Mouse (Mus musculus) heart, postnatal 25 days (tissue): ENCODE measurements at regions not wholly inside any gene's neighbourhood (a gene's known extent, or its start where the extent isn't known, plus 50 kb on each side); places are given as distances from the start of the nearest gene placed in this dataset.

Source experiments
- DNase-seq: peaks from one replicate; pipeline ENCODE4 v3.0.0; 2022; ENCODE audit warnings: low spot score
- intact Hi-C: fragments of 180-260 bp; cut with DNase I; formaldehyde crosslinking; loops from one replicate; pipeline ENCODE4 v1.15.1; 2025

DNA sequence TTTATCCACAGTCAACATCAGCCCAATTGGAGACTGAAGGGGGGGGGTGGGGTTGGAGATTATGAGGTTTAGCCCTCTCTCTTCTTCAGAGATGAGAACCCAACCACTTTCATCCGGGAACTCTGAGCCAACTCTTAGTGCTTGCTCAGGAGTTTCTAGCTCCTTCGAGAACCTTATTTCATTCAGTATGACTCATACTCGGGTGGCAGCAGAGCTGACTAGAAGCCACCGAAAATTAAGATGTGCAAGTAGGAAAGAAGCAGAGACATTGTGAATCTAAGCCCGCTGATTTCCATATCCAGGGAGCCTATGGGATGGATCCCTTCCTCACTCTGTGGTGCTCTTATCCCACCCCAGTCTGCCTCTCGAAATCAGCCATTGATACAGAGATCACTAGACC lies 262.0 kb upstream of the Pabpc6 start:
- DNase-seq: no peak
- intact Hi-C loops: no loop called here

DNA sequence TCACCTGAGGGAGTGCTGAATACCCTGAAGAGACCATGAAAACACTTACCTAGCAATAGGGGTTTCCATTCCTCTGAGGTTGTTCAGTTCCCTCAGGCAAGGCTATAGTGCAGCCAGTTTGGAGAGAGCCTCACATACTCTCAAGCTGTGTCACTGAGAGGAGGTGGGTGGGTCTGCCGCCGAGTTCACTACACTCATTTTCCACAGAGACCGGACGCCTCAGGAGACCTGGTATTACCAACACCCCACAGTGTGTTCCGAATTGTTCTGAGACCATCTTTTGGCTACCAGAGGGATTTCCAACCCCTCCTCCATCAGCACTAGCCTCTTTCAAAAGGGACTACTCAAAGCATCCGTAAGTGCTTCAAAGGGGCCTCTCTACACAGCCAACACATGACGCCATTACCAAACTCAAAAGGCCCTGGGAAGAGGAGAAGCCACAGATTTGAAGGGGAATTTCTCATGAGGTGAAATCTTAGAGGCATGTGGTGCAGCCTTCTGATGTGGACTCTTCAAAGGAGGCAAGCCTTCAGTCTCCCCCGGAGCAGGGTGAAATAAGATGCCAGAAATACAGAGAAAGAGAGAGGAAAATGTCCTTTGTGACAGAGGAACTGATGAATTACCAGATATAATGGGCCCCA lies 260.1 kb upstream of the Pabpc6 start:
- DNase-seq: no peak
- intact Hi-C loops: no loop called here

- no peak for DNase-seq
- intact Hi-C loops: no loop called here
Measured at GRCm38 (mm10) chr17:9927724-9928123, 258.2 kb upstream of the Pabpc6 start.

- no peak for DNase-seq
- intact Hi-C loops: no loop called here
Measured at GRCm38 (mm10) chr17:9926308-9926707, 256.8 kb upstream of the Pabpc6 start.

DNA sequence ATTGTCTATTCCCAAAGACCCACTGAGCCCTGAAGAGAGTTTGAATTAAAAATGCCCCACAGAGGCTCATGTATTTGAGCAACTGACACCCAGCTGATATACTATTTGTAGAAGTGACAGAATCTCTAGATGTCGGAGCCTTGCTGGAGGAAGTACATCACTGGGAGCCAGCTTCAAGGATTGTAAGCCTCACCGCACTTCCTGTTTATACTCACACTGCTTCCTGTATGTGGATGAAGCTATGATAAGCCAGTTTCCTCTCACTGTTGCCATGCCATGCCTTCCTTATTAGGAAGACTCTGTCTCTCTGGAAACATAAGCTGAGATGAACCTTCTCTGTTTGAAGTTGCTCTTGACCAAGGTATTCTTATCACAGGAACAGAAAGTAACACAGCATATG lies 251.8 kb upstream of the Pabpc6 start:
- DNase-seq: no peak

GRCm38 (mm10) chr17:9917031-9917430 lies 247.5 kb upstream of the Pabpc6 start:
- DNase-seq: no peak
- intact Hi-C loops: no loop called here

More for the DNA sequence above, 251.8 kb upstream of the Pabpc6 start:
- intact Hi-C loops: no loop called here

GRCm38 (mm10) chr17:9910856-9911255 lies 241.3 kb upstream of the Pabpc6 start:
- intact Hi-C loops: loop anchor here (5.0 kb wide), 1 partner anchor 81 kb away; no protein-coding TSS in a partner anchor
- DNase-seq: no peak

GRCm38 (mm10) chr17:9907077-9907476 lies 237.6 kb upstream of the Pabpc6 start:
- intact Hi-C loops: no loop called here
- DNase-seq: no peak

GRCm38 (mm10) chr17:9905501-9906462 lies 236.3 kb upstream of the Pabpc6 start:
- no peak for DNase-seq
- intact Hi-C loops: no loop called here

DNA sequence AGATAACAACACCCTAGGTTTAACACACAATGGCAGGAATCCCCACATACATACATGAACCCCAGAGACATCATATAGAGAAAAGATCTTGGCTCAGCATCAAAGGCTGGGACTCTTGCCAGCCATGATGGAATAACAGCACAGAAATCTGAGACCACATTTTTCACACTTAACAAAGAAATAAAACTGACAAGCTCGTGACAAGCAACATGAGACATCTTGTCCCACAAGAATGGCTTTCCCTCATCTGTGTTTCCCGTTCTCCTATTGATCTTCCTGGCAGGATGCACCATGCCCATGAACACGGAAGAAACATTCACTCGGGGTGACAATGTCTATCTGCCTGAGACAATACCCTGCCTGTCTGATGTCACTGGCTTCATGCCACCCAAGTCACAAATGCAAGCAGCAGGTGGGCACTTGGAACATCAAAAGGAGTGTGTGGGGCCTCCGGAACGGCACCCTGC lies 235.0 kb upstream of the Pabpc6 start:
- intact Hi-C loops: loop anchor here (5.0 kb wide), 1 partner anchor 133 kb away; no protein-coding TSS in a partner anchor

DNA sequence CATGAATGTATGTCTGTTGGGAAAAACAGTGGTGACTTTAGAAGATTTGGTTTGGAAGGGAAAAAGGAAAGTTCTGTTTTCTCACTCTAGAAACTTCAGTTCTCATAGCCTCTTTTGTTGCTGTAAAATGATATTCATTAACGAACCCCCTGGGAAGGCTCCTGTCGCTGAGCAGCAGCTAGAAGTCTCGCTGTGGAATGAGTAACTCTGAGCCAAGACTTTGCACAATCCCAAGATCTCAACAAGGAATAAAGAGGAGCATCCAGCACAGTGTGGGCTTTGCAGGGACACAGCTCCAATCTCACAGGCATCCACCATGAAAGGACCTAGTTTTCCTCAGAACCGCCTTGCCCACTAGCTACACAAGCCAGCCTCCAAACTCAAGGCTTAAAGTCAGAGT lies 233.8 kb upstream of the Pabpc6 start:
- intact Hi-C loops: loop anchor here (5.0 kb wide), 1 partner anchor 134 kb away; no protein-coding TSS in a partner anchor
- no peak for DNase-seq

More for the DNA sequence above, 235.0 kb upstream of the Pabpc6 start:
- DNase-seq: no peak

- no peak for DNase-seq
- intact Hi-C loops: loop anchor here (5.0 to 10.0 kb wide), 2 partner anchors 180 to 598 kb away; no protein-coding TSS in a partner anchor
Measured at GRCm38 (mm10) chr17:9896964-9897363, 227.4 kb upstream of the Pabpc6 start.

- DNase-seq: no peak
- intact Hi-C loops: loop anchor here (2.0 to 10.0 kb wide), 3 partner anchors 135 to 599 kb away; no protein-coding TSS in a partner anchor
Measured at GRCm38 (mm10) chr17:9895686-9896082, 226.2 kb upstream of the Pabpc6 start.

DNA sequence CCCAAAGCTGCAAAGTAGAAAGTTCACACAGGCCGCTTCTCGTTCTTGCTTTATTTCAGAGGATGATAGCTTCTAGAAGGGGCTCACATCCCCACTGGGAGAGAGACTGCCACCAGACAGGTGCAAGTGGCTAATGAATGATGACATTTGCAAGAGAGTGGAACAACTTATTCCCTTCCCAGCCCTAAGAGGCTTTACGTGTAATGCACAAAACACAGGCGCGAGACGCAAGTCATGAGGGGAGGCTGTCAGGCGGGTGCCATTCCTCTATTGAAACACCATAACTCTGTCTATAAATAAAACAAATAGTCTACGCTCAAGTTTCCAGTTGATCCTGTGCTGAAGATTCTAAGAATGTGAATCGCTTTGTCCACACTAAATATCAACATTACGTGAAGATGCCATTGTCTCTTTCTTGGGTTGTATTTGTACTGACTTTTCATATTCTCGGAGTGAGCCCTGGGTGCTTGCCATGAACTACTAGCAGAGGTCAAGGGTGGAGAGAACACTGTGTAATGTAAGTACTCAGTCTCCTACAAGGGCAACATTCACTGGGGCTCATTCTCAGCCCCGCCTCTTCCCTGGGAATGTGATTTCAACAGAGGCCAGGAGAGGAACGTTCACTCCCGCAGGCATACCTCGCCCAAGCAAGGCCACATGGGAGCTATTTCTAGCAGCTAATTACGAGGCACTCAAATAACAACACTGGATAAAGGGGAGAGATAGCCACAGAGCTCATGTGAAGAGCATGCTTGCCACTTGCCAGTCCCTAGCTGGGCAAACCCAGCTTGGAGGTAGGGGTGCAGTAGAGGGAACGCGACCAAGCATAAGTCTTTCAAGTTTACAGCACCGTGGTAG lies 225.5 kb upstream of the Pabpc6 start:
- intact Hi-C loops: loop anchor here (2.0 to 10.0 kb wide), 5 partner anchors 134 to 600 kb away; no protein-coding TSS in a partner anchor
- peak; percentile 67 for DNase-seq

- DNase-seq: no peak
- intact Hi-C loops: loop anchor here (2.0 to 10.0 kb wide), 4 partner anchors 133 to 601 kb away; no protein-coding TSS in a partner anchor
Measured at GRCm38 (mm10) chr17:9893966-9894365, 224.4 kb upstream of the Pabpc6 start.

DNA sequence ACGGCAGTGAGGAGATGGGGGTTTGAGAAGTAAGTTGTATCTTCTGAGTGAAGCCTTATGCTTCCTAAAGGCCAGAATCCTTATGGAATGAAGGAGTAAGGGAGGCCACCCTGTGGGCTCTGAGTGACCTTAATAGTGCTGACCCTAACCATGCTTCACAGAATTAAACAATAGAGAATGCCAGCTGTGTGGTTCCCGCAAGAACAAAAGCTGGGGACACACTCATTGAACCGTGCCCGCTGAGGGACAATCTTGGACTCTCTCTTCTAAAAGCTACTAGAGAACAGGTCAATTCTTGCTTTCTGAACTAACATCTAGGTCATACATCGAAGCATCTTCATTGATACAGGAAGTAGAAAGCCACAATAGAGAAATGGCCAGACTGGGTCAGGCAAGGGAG lies 223.3 kb upstream of the Pabpc6 start:
- intact Hi-C loops: loop anchor here (5.0 to 10.0 kb wide), 3 partner anchors 305 to 602 kb away; no protein-coding TSS in a partner anchor
- no peak for DNase-seq

DNA sequence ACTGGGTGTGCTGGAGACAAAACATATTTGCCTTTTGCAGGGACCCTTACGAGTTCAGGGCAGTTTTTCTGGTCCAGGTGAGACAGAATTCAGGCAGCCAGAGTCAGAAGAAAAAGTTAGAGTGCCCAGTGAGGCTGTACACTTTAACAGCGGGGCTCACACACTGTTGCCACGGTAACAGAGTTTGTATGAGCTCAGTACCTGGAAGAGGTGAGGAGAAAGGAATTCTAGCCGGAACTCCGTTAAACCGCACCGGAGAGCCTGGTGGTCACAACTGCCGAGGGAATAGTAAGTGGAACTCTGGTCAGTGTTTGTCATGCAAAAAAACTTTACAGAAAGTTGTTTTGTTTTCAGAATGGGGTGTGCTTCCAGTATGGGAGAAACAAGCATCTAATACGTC lies 222.6 kb upstream of the Pabpc6 start:
- no peak for DNase-seq
- intact Hi-C loops: loop anchor here (5.0 to 10.0 kb wide), 3 partner anchors 305 to 603 kb away; no protein-coding TSS in a partner anchor

GRCm38 (mm10) chr17:9888494-9888893 lies 219.0 kb upstream of the Pabpc6 start:
- intact Hi-C loops: loop anchor here (5.0 kb wide), 1 partner anchor 194 kb away; no protein-coding TSS in a partner anchor

DNA sequence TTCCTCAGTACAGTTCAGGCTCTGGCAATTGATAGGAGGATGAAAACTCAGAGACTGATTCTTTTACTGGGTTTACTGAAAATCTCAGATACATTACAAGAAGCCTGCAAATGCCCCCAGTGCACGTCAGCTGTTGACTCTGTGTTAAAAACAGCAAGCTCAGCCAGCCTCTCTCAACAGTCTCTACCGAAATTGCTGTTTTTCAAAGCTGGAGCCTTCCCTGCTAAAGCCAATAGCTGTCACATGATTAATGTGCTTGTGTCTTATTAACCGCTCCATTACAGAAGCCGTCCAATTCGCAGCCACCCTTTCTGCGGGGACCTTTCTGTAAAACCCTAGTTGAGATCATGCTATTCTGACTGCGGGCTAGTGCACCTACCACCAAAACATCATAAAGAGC lies 215.6 kb upstream of the Pabpc6 start:
- intact Hi-C loops: loop anchor here (5.0 kb wide), 1 partner anchor 197 kb away; no protein-coding TSS in a partner anchor
- DNase-seq: no peak

More at GRCm38 (mm10) chr17:9888494-9888893, 219.0 kb upstream of the Pabpc6 start:
- no peak for DNase-seq
